Mouse (Mus musculus): ENCODE data around the gene Foxred1.
A peak's percentile ranks its signal among the peaks of the same experiment; 100 is the strongest.

The Foxred1 gene

GRCm38 (mm10) chr9:35210542-35211474 lies at the start of gene Foxred1:
Gene Foxred1, minus strand, starts transcription at chr9:35211055.
- peak; percentile 85; the same call in 1 of the 2 replicates for TF ChIP-seq GATA4 (IDR thresholded peaks at IDR 0.05; ENCODE audit: insufficient replicate concordance, low read length)

- no peak for TF ChIP-seq GATA4 (IDR thresholded peaks at IDR 0.05; ENCODE audit: insufficient replicate concordance, low read length)
Measured at GRCm38 (mm10) chr9:35257365-35257764, 46.5 kb upstream of the Foxred1 start.

- no peak for TF ChIP-seq GATA4 (IDR thresholded peaks at IDR 0.05; ENCODE audit: insufficient replicate concordance, low read length)
Measured at GRCm38 (mm10) chr9:35249476-35249875, 38.6 kb upstream of the Foxred1 start.

GRCm38 (mm10) chr9:35247405-35247804 lies 36.5 kb upstream of the Foxred1 start:
- TF ChIP-seq GATA4 (IDR thresholded peaks at IDR 0.05; ENCODE audit: insufficient replicate concordance, low read length) = no peak

- no peak for TF ChIP-seq GATA4 (IDR thresholded peaks at IDR 0.05; ENCODE audit: insufficient replicate concordance, low read length)
Measured at GRCm38 (mm10) chr9:35239734-35240133, 28.9 kb upstream of the Foxred1 start.

GRCm38 (mm10) chr9:35238915-35239571 lies 28.2 kb upstream of the Foxred1 start:
- TF ChIP-seq GATA4 (IDR thresholded peaks at IDR 0.05; ENCODE audit: insufficient replicate concordance, low read length) = no peak

GRCm38 (mm10) chr9:35238371-35238770 lies 27.5 kb upstream of the Foxred1 start:
- no peak for TF ChIP-seq GATA4 (IDR thresholded peaks at IDR 0.05; ENCODE audit: insufficient replicate concordance, low read length)

- no peak for TF ChIP-seq GATA4 (IDR thresholded peaks at IDR 0.05; ENCODE audit: insufficient replicate concordance, low read length)
Measured at GRCm38 (mm10) chr9:35235996-35236395, 25.1 kb upstream of the Foxred1 start.

GRCm38 (mm10) chr9:35228671-35229070 lies 17.8 kb upstream of the Foxred1 start:
- no peak for TF ChIP-seq GATA4 (IDR thresholded peaks at IDR 0.05; ENCODE audit: insufficient replicate concordance, low read length)

GRCm38 (mm10) chr9:35223466-35223865 lies 12.6 kb upstream of the Foxred1 start:
- TF ChIP-seq GATA4 (IDR thresholded peaks at IDR 0.05; ENCODE audit: insufficient replicate concordance, low read length) = no peak

GRCm38 (mm10) chr9:35217963-35218362 lies 7.1 kb upstream of the Foxred1 start:
- no peak for TF ChIP-seq GATA4 (IDR thresholded peaks at IDR 0.05; ENCODE audit: insufficient replicate concordance, low read length)

GRCm38 (mm10) chr9:35211573-35212511 lies 987 bp upstream of the Foxred1 start:
- TF ChIP-seq GATA4 (IDR thresholded peaks at IDR 0.05; ENCODE audit: insufficient replicate concordance, low read length) = no peak

- TF ChIP-seq GATA4 (IDR thresholded peaks at IDR 0.05; ENCODE audit: insufficient replicate concordance, low read length) = no peak
Measured at GRCm38 (mm10) chr9:35204421-35204820, 6.4 kb downstream of the Foxred1 start.

GRCm38 (mm10) chr9:35203536-35203935 lies 7.3 kb downstream of the Foxred1 start:
- TF ChIP-seq GATA4 (IDR thresholded peaks at IDR 0.05; ENCODE audit: insufficient replicate concordance, low read length) = peak; percentile 52; the same call in 1 of the 2 replicates

GRCm38 (mm10) chr9:35200529-35201060 lies 10.3 kb downstream of the Foxred1 start:
- no peak for TF ChIP-seq GATA4 (IDR thresholded peaks at IDR 0.05; ENCODE audit: insufficient replicate concordance, low read length)
